Mouse (Mus musculus) liver, postnatal 0 days (tissue): ENCODE data around the gene Zfp78. TPM values are rescaled to one million over a fixed set of nuclear protein-coding genes. Genes with fewer than 3 reads are reported as not detected.
A peak's percentile ranks its signal among the peaks of the same experiment; 100 is the strongest.

Source experiments
- ATAC-seq: fragments of 200-750 bp; cut with Nextera tagmentation; 2 replicates; pipeline ENCODE4 v1.8.0; 2017; ENCODE audit warnings: mild to moderate bottlenecking, moderate library complexity
- DNase-seq: peaks from one replicate; pipeline ENCODE4 v3.0.0-alpha.2; 2016
- H3K27ac ChIP-seq: fragments of 300-500 bp; sonication (generic); 2 replicates; pipeline ENCODE4 v1.5.1; 2014; ENCODE audit warnings: antibody characterized with exemption, moderate library complexity, mild to moderate bottlenecking, low read depth
- H3K27me3 ChIP-seq: fragments of 300-500 bp; sonication (generic); 2 replicates; pipeline ENCODE4 v1.6.1; 2014; ENCODE audit warnings: low read length, control low read depth, mixed read lengths; ENCODE audit not compliant: insufficient read depth
- H3K36me3 ChIP-seq: fragments of 300-500 bp; sonication (generic); replicated peaks from 2 replicates; pipeline ENCODE4 v1.6.1; 2014; ENCODE audit warnings: mild to moderate bottlenecking, control low read depth, low read length, moderate library complexity, mixed read lengths; ENCODE audit not compliant: insufficient read depth
- H3K4me1 ChIP-seq: fragments of 300-500 bp; sonication (generic); 2 replicates; pipeline ENCODE4 v1.6.1; 2014; ENCODE audit warnings: antibody characterized with exemption, mild to moderate bottlenecking, control low read depth; ENCODE audit not compliant: insufficient read depth
- H3K4me2 ChIP-seq: fragments of 300-500 bp; sonication (generic); 2 replicates; pipeline ENCODE4 v1.6.1; 2014; ENCODE audit warnings: low read depth, mild to moderate bottlenecking, low read length, moderate library complexity, mixed read lengths
- H3K4me3 ChIP-seq: fragments of 300-500 bp; sonication (generic); 2 replicates; pipeline ENCODE4 v1.5.1; 2014; ENCODE audit warnings: low read depth, low read length
- H3K9ac ChIP-seq: fragments of 300-500 bp; sonication (generic); replicated peaks from 2 replicates; pipeline ENCODE4 v1.6.1; 2014; ENCODE audit warnings: mild to moderate bottlenecking, moderate library complexity
- H3K9me3 ChIP-seq: fragments of 300-500 bp; sonication (generic); 2 replicates; pipeline ENCODE4 v1.6.1; 2016; ENCODE audit warnings: mild to moderate bottlenecking, control low read depth, low read length, mixed read lengths
- CTCF ChIP-seq: sonication (generic); IDR thresholded peaks from 2 replicates; pipeline ENCODE4 v1.5.1; 2016; ENCODE audit warnings: antibody characterized with exemption, low read depth
- EP300 ChIP-seq: IDR thresholded peaks from 2 replicates; pipeline ENCODE4 v1.6.1; 2016; ENCODE audit warnings: antibody characterized with exemption, low read depth, mild to moderate bottlenecking
- WGBS: fragments of 180-500 bp; shearing (Covaris S2); extraction: QIAGEN DNeasy Blood & Tissue Kit; methylation state at CpG from one replicate; pipeline ENCODE4 v1.1.7; 2014; ENCODE audit not compliant: insufficient replicate concordance; 5-methylcytosine and 5-hydroxymethylcytosine counted together
- polyA plus RNA-seq: library from polyadenylated mRNA; unstranded; fragments of >200 nt; fragmentation: Nextera tagmentation; extraction: Ambion mirVana; gene quantifications from 2 replicates; pipeline ENCODE4 v1.2.1, GENCODE M21; 2015

The Zfp78 gene
- polyA plus RNA-seq, 1 experiment from 2014 or later: 0.25 TPM

- no peak overlapping the region for H3K27ac ChIP-seq
- H3K36me3 ChIP-seq: no peaks in the 10 kb centered on the region
- H3K4me3 ChIP-seq: no peak overlapping the region
- peak overlapping the region; percentile 84 for H3K4me2 ChIP-seq
- no peaks in the 10 kb centered on the region for H3K27me3 ChIP-seq
- no peak overlapping the region for H3K9ac ChIP-seq
- no peak for DNase-seq
- TF ChIP-seq CTCF (no peak), EP300 (no peak)
- no peaks in the 10 kb centered on the region for H3K9me3 ChIP-seq
- no peak for ATAC-seq
- WGBS: 31% methylated on average over 8 of the region's 8 CpGs
- peaks cover 14% of the 10 kb centered on the region for H3K4me1 ChIP-seq
Measured at GRCm38 (mm10) chr7:6384011-6384410, 20.9 kb downstream of the Zfp78 start.

- no peak for ATAC-seq
- no peaks in the 10 kb centered on the region for H3K27me3 ChIP-seq
- no peaks in the 10 kb centered on the region for H3K9me3 ChIP-seq
- H3K36me3 ChIP-seq: no peaks in the 10 kb centered on the region
- H3K4me3 ChIP-seq: no peak overlapping the region
- H3K4me2 ChIP-seq: no peak overlapping the region
- DNase-seq: no peak
- H3K9ac ChIP-seq: no peak overlapping the region
- TF ChIP-seq CTCF (no peak), EP300 (no peak)
- H3K27ac ChIP-seq: no peak overlapping the region
- 87% methylated on average over 7 of the region's 8 CpGs for WGBS
- H3K4me1 ChIP-seq: peaks cover 14% of the 10 kb centered on the region
Measured at GRCm38 (mm10) chr7:6386995-6387394, 23.9 kb downstream of the Zfp78 start.

DNA sequence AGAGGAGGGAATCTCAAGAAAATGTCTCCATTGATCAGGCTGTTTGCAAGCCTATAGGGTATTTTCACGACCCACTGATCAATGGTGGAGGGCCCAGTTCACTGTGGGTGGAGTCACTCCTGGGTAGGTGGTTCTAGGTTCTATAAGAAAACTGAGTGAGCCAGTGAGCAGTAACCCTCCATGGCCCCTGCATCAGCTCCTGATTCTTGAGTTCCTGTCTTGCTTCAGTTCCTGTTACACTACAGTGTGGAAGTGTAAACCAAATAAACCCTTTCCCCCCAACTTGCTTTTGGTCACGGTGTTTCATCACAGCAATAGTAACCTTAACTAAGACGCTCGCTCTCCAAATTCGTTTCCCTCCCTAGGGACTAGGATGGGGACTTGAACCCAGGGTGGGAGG is 25.9 kb downstream of the Zfp78 start:
- no peaks in the 10 kb centered on the region for H3K27me3 ChIP-seq
- no peaks in the 10 kb centered on the region for H3K9me3 ChIP-seq
- H3K9ac ChIP-seq: no peak overlapping the region
- H3K4me3 ChIP-seq: no peak overlapping the region
- TF ChIP-seq EP300 (no peak), CTCF (no peak)
- no peak for ATAC-seq
- DNase-seq: no peak
- H3K4me1 ChIP-seq: peaks cover 2% of the 10 kb centered on the region; the same call in 1 of the 2 replicates
- H3K4me2 ChIP-seq: no peak overlapping the region
- WGBS: 78% methylated on average over 5 of the region's 5 CpGs
- no peak overlapping the region for H3K27ac ChIP-seq
- H3K36me3 ChIP-seq: peaks cover 4% of the 10 kb centered on the region; the same call in 1 of the 2 replicates

DNA sequence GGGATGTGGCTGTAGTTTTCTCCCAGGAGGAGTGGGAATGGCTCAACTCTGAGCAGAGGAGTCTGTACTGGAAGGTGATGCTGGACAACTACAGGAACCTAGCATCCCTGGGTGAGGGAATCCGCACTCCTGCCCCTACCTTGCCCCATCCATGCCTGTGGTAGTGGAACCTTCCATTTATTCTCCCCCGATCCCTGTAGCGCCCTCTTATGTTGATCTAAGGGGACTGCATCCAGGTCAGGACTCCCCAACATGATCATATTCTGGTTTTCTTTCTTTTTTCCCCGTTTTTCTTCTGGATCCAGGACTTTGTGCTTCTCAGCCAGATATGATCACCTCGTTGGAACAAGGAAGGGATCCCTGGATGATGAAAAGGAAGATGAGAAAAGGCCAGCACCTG is 26.4 kb downstream of the Zfp78 start:
- no peaks in the 10 kb centered on the region for H3K27me3 ChIP-seq
- no peak overlapping the region for H3K9ac ChIP-seq
- H3K36me3 ChIP-seq: peaks cover 4% of the 10 kb centered on the region; the same call in 1 of the 2 replicates
- no peak overlapping the region for H3K4me3 ChIP-seq
- 67% methylated on average over 5 of the region's 5 CpGs for WGBS
- H3K4me2 ChIP-seq: no peak overlapping the region
- no peak for DNase-seq
- TF ChIP-seq EP300 (no peak), CTCF (0 out of 2 replicates have a peak, but pooled peaks have one; percentile 36)
- ATAC-seq: no peak
- no peaks in the 10 kb centered on the region for H3K4me1 ChIP-seq
- no peak overlapping the region for H3K27ac ChIP-seq
- no peaks in the 10 kb centered on the region for H3K9me3 ChIP-seq

- no peaks in the 10 kb centered on the region for H3K36me3 ChIP-seq
- no peak within 1 kb of the TSS for H3K27ac ChIP-seq
- peak within 1 kb of the TSS; percentile 78 for H3K4me2 ChIP-seq
- WGBS: 25% methylated on average over 25 of the region's 25 CpGs
- peaks cover 8% of the 10 kb centered on the region; the same call in 1 of the 2 replicates for H3K4me1 ChIP-seq
- peak within 1 kb of the TSS; percentile 44 for H3K9ac ChIP-seq
- no peaks in the 10 kb centered on the region for H3K9me3 ChIP-seq
- DNase-seq: peak; percentile 41
- 0 out of 2 replicates have a peak, but pooled peaks have one; percentile 31 for ATAC-seq
- TF ChIP-seq CTCF: no peak
- TF ChIP-seq EP300: no peak
- peak within 1 kb of the TSS; percentile 48 for H3K4me3 ChIP-seq
- no peaks in the 10 kb centered on the region for H3K27me3 ChIP-seq
Measured at GRCm38 (mm10) chr7:6397996-6398975, 35.2 kb downstream of the Zfp78 start, which contains the start of gene Smim17. TSS of gene Smim17 (plus strand) at chr7:6398715.

DNA sequence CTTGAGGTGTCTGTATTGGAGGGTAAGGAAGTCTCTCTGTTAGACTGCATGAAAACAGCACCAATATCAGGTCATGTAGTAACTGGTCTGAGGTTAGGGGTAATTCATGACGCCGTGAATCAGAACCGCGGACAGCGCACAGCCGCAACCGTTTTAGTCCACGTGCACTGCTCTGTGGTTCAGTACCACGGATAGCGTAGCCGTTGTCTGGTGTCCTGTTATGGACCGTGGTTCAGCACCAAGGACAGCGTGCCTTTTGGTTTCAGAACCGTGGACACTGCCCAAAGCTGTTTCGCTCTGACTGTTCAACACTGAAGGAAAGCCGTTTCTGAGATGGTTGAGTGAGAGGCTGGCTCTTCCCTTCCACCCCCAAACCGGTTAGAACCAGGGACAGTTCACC is 47.0 kb downstream of the Zfp78 start, which contains the start of gene Gm20715:
Gm20715 (plus strand) TSS at position 235 of the 400 bp plus-strand sequence.
- Histone ChIP-seq H3K9me3 (no peaks in the 10 kb centered on the region), H3K4me1 (no peaks in the 10 kb centered on the region), H3K4me2 (no peak within 1 kb of the TSS), H3K27ac (no peak within 1 kb of the TSS), H3K36me3 (no peaks in the 10 kb centered on the region), H3K9ac (no peak within 1 kb of the TSS), H3K4me3 (no peak within 1 kb of the TSS), H3K27me3 (no peaks in the 10 kb centered on the region)
- DNase-seq (peak; percentile 92), ATAC-seq (peak; percentile 100)
- TF ChIP-seq EP300 (no peak), CTCF (peak; percentile 28; the same call in 1 of the 2 replicates)
- WGBS: 2% methylated on average over 17 of the region's 17 CpGs
